Mouse (Mus musculus) cerebral cortex, adult 2 months (tissue): ENCODE measurements around the gene Fut9.

Experiments
- WGBS: fragments of 180-500 bp; shearing (Covaris S2); methylation state at CpG from one replicate; pipeline ENCODE4 v1.1.7; 2018; 5-methylcytosine and 5-hydroxymethylcytosine counted together

Fut9 gene

GRCm38 (mm10) chr4:25641993-25642392 is 158.1 kb downstream of the Fut9 start:
- 85% methylated on average over 4 of the region's 4 CpGs for WGBS

GRCm38 (mm10) chr4:25633262-25633661 is 166.8 kb downstream of the Fut9 start:
- 91% methylated on average over 2 of the region's 2 CpGs for WGBS

- WGBS, result 63% methylated on average over 5 of the region's 5 CpGs
Observed at GRCm38 (mm10) chr4:25628113-25628512, 171.9 kb downstream of the Fut9 start.

GRCm38 (mm10) chr4:25627467-25627866 is 172.6 kb downstream of the Fut9 start:
- WGBS, result 74% methylated on average over 9 of the region's 9 CpGs

GRCm38 (mm10) chr4:25627039-25627438 is 173.0 kb downstream of the Fut9 start:
- WGBS, result 13% methylated on average over 1 of the region's 1 CpGs

GRCm38 (mm10) chr4:25623176-25623575 is 176.9 kb downstream of the Fut9 start:
- WGBS, result 72% methylated on average over 2 of the region's 2 CpGs

GRCm38 (mm10) chr4:25617301-25617700 is 182.7 kb downstream of the Fut9 start:
- 77% methylated on average over 4 of the region's 4 CpGs for WGBS

- WGBS, result 61% methylated on average over 5 of the region's 5 CpGs
Observed at GRCm38 (mm10) chr4:25613426-25613825, 186.6 kb downstream of the Fut9 start.

- WGBS, result 39% methylated on average over 2 of the region's 2 CpGs
Observed at GRCm38 (mm10) chr4:25610481-25610880, 189.6 kb downstream of the Fut9 start.

- WGBS, result 64% methylated on average over 4 of the region's 4 CpGs
Observed at GRCm38 (mm10) chr4:25593218-25593617, 206.8 kb downstream of the Fut9 start.
